19 mouse cellular contexts compared by ENCODE assay signal in the genomic region with DNA sequence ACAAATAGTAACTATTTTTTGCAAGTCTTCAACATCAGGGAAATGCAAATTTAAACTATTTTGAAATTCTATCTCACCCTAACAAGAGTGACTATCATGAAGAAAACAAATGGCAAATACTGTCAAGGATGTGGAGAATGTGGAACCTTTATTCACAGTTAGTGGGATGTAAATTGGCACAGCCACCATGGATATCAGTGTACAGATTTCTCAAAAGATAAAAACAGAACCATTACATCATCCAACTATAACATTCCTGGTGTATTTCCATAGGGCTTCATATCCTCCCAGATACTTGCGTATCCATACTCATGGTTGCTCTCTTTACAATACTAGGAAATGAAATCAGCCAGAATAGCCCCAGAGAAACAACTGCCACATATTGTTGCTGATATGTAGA.
"Had no signal": no experiment of that assay in that cellular context is flagged by ENCODE, and none has a peak within 500 bp of the region (broad histone marks: within the 10 kb centered on the region; RNA-seq: fewer than 3 reads in every experiment).

No protein-coding gene starts in this region.

- H3K4me2 ChIP-seq: lung, embryonic 14.5 days; midbrain, embryonic 12.5 days; neural tube, embryonic 13.5 days; neural tube, embryonic 15.5 days; stomach, embryonic 15.5 days had no signal

- H3K9ac ChIP-seq: lung, embryonic 14.5 days; midbrain, embryonic 12.5 days; neural tube, embryonic 13.5 days; neural tube, embryonic 15.5 days; stomach, embryonic 15.5 days had no signal

- H3K4me1 ChIP-seq: midbrain, embryonic 10.5 days; midbrain, embryonic 12.5 days; neural tube, embryonic 13.5 days; neural tube, embryonic 15.5 days; stomach, embryonic 15.5 days had no signal

- H3K4me3 ChIP-seq: midbrain, embryonic 10.5 days; midbrain, embryonic 12.5 days; myocyte; neural tube, embryonic 13.5 days; neural tube, embryonic 15.5 days; stomach, embryonic 15.5 days had no signal

- H3K27ac ChIP-seq: midbrain, embryonic 10.5 days; midbrain, embryonic 12.5 days; neural tube, embryonic 13.5 days; neural tube, embryonic 15.5 days; stomach, embryonic 15.5 days; stomach, postnatal 0 days had no signal

- H3K27me3 ChIP-seq: midbrain, embryonic 12.5 days; neural tube, embryonic 13.5 days; neural tube, embryonic 15.5 days; stomach, embryonic 15.5 days had no signal

- H3K9me3 ChIP-seq: midbrain, embryonic 10.5 days; midbrain, embryonic 12.5 days; neural tube, embryonic 13.5 days; neural tube, embryonic 15.5 days; stomach, embryonic 15.5 days had no signal

- DNase-seq: lung, adult 18-20 months; lung, embryonic 14.5 days; lung, postnatal 10 days; lung, postnatal 4 days; midbrain, embryonic 14.5 days; retina, postnatal 1 day; right cerebral cortex, adult 18-20 months; right cerebral cortex, postnatal 25 days; thymus, adult 18-20 months; thymus, postnatal 14 days; thymus, postnatal 36 days had no signal

- H3K36me3 ChIP-seq: midbrain, embryonic 10.5 days; midbrain, embryonic 12.5 days; neural tube, embryonic 13.5 days; neural tube, embryonic 15.5 days; stomach, embryonic 15.5 days had no signal

- ATAC-seq: midbrain, embryonic 16.5 days had no signal
